Mouse (Mus musculus): Measurements from ENCODE around the gene Sart1. TPM values are rescaled to one million over a fixed set of nuclear protein-coding genes. Genes with fewer than 3 reads are reported as not detected.

Sart1 gene
- polyA plus RNA-seq (2012; rRNA removed): 49.1 and 51.8 TPM in 2 replicates

DNA sequence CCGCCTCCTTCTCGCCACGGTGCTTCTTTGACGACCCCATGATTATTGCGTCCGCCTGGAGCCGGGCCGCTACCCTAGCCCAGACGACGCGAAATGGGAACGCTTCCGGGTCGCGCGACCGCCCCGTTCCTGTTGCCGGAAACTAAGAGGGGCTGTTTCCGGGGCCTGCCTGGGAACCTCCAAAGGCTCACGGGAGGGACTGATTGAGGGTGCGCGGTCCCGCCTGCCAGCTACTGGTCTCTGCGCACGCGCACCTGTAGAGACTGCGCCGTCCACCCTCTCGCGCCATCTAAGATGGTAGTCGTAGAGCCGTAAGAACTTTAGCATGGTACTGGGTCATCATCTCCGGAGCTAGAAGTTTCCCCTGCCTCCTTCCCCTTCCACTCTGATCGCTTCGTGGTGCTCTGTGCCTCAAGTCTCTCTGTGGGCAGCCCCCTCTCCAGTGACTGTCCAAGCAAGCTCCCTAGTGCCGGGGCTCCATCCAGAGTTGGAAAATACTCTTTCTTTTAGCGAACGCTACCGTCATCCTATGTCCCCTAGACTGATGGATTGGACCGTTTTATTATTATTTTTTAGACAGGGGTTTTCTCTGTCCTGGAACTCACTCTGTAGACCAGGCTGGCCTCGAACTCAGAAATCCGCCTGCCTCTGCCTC, at the start of gene Sart1:
TSS of gene Sart1 (minus strand) at position 116 of the 655 bp plus-strand sequence.

DNA sequence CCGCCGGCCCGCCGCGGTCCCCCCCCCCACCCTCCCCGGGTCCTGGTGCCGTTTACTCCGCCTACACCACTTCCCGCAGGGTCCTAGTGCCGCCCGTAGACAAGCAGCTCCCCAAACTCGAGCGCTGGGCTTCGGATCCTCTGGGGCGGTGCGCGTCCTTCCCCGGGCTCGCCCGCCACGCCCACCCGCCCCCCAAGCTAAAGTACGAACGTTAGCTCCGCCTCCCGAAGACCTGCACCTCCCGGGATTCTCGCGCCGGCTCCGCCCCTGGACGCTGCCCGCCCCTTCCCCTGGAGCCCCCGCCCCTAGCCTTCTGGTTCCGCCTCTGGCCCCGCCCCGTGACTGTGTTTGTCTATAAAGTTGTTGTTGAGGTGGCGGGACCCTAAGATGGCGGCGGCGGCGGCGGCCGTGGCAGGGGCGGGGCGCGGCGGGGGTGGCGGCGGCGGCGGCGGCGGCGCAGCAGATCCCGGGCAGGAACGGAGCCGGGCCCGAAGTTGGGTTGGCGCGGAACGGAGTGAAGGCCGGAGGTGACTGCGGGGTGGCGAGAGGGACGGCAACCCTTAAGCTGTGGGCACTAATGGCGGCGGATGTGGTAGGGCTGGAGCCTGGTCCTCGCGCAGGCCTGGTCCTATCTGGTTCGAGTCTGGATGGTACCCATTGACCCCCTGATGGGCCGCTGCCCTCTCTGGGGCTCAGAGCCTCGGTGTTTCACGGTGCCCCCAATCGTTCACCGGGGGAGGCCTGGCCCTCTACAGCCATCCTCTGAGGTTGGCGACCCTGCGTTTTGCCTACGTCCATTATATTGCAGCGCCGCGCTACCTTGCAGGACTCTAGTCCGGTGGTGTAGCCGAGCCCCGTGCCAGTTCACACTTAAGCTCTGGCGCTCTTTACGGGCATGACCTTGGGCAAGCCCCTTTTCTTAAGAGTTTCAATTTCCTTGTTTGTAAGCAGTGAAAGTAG, 36.6 kb upstream of the Sart1 start, which contains the start of the genes Drap1 and AI837181:
TSS of gene Drap1 (minus strand) at position 198 of the 960 bp plus-strand sequence.
TSS of gene AI837181 (plus strand) at position 363 of the 960 bp plus-strand sequence.

DNA sequence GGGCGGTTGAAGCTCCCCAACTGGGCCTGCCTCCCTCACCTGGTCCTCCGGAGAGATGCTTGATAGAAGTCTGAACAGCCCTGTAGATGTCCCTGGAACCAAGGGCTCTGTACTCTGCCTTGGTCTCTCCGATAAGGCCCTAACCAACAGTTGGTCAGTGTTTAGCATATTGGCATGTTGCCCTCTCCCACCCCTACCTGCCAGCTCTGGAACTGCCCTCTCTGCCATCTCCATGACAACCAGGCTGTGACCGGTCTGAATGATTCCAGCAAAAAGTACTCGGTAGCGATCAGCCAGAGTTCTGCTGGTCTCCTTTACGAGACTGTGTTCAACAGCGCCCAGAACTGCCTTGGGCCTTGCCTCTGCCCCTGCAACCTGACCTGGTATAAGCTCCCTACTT, 13.8 kb upstream of the Sart1 start, which contains the start of gene Tsga10ip:
TSS of gene Tsga10ip (minus strand) at position 234 of the 400 bp plus-strand sequence.

DNA sequence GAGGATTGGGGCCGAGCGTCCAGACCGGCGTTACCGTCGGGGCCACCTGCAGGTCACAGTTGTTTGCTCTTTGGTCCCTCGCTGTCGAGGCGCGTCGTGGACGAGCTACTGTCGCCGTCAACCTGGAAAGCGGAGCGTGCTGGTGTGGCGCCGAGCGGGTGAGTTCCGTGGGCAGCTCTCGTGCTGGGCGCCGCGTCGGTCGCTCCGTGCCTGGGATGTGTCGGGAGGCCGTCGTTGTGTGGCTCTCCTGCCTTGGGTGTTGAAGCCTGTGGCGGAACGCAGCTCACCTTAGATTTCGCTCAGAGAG, 21.5 kb downstream of the Sart1 start, which contains the start of gene Banf1:
TSS of gene Banf1 (minus strand) at position 116 of the 307 bp plus-strand sequence.

DNA sequence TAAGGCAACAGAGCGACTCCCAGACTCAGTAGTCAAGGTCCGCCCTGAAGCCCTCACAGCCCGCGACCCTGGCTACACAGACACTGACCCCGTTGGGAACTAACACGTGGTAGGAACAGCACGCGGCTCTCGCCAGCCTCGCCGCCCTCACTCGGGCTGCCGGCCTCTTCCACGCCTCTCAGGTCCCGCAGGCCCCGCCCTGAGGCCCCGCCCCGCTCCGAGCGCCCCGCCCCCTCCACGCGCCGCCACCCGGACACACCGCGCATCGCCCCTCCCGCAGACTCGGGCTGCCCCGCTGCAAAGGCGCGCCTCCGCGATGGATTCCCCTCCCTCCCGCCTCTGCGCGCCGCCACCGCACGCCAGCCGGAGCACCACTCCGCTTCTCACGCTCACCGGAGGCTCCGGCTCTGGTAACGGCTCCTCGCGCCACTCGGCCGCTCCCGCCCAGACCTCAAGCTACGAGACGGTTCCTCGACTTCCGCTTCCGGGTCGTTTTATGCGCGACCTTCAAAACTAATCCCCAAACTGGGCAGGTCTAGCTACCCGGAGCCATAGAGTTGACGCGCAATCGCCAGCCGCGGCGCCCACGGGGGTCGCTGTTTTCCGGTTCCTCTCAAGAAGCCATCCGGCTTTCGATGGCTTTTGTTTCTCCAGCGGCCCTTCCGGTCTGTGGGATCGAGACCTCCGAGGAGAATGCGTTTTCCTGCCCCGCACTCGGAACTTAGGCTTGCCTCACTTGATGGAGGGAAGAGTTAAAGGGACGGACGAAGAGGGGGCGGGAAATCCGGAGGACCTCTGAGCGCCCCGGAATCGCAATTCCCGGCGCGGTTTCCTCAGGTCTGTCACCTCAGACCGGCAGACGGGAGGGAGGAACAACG, 22.1 kb downstream of the Sart1 start, which contains the start of gene Eif1ad:
TSS of gene Eif1ad (plus strand) at position 567 of the 878 bp plus-strand sequence.

DNA sequence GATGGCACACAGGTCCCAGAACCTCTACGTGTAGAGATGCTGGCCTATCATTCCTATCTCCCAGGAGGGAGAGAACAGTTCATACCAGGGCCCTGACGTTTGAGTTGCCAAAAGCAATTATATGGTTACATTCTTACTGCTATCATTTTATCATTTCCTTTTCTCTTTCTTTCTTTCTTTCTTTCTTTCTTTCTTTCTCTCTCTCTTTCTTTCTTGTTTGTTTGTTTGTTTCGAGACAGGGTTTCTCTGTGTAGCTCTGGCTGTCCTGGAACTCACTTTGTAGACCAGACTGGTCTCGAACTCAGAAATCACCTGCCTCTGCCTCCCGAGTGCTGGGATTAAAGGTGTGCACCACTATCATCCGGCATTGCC, 39.0 kb downstream of the Sart1 start, which contains the start of gene Cst6:
TSS of gene Cst6 (minus strand) at position 73 of the 372 bp plus-strand sequence.

DNA sequence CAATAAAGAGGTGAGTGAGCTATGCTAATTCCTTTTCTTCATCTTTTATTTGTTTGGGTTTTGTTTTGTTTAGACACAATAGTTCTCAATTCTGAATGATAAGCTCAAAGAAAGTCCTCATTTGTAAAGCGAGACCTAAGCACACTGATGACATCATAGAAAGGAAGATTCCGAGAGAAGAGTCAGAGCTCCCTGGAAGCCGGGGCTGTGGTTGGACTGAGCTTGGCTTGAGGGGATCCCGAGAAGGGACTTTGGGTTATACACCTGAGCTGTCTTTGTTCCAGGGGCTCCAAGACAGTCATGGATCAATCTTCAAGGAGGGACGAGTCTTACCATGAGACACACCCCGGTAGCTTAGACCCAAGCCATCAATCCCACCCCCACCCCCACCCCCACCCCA, 53.1 kb downstream of the Sart1 start, which contains the start of gene Catsper1:
TSS of gene Catsper1 (plus strand) at position 301 of the 400 bp plus-strand sequence.

Other genes starting within 250 kb of the Sart1 start
- 50.6 and 57.1 TPM in 2 replicates for gene Pacs1, start 115.6 kb downstream of the Sart1 start, polyA plus RNA-seq (2012; rRNA removed)
- gene Sf3b2, start 93.2 kb downstream of the Sart1 start, polyA plus RNA-seq (2012; rRNA removed): 142 and 151 TPM in 2 replicates
- 38.8 and 47.3 TPM in 2 replicates for gene Gal3st3, start 90.4 kb downstream of the Sart1 start, polyA plus RNA-seq (2012; rRNA removed)
- not detected in 2 replicates for gene Catsper1, start 53.0 kb downstream of the Sart1 start, polyA plus RNA-seq (2012; rRNA removed)
- 4.0 and 5.6 TPM in 2 replicates for gene Cst6, start 39.1 kb downstream of the Sart1 start, polyA plus RNA-seq (2012; rRNA removed)
- gene Eif1ad, start 22.0 kb downstream of the Sart1 start, polyA plus RNA-seq (2012; rRNA removed): 28.7 and 30.5 TPM in 2 replicates
- 233 and 237 TPM in 2 replicates for gene Banf1, start 21.5 kb downstream of the Sart1 start, polyA plus RNA-seq (2012; rRNA removed)
- not detected in 2 replicates for gene Tsga10ip, start 13.8 kb upstream of the Sart1 start, polyA plus RNA-seq (2012; rRNA removed)
- 280 and 282 TPM in 2 replicates for gene Drap1, start 36.3 kb upstream of the Sart1 start, polyA plus RNA-seq (2012; rRNA removed)
- 73.3 and 80.7 TPM in 2 replicates for gene AI837181, start 36.4 kb upstream of the Sart1 start, polyA plus RNA-seq (2012; rRNA removed)
- gene Fosl1, start 58.8 kb upstream of the Sart1 start, polyA plus RNA-seq (2012; rRNA removed): 0.04 and 0.43 TPM in 2 replicates
- 13.9 and 14.0 TPM in 2 replicates for gene Ccdc85b, start 69.2 kb upstream of the Sart1 start, polyA plus RNA-seq (2012; rRNA removed)
- gene Fibp, start 71.9 kb upstream of the Sart1 start, polyA plus RNA-seq (2012; rRNA removed): 180 and 186 TPM in 2 replicates
- gene Ctsw, start 79.8 kb upstream of the Sart1 start, polyA plus RNA-seq (2012; rRNA removed): 1.4 and 2.1 TPM in 2 replicates
- 44.4 and 44.9 TPM in 2 replicates for gene Efemp2, start 85.3 kb upstream of the Sart1 start, polyA plus RNA-seq (2012; rRNA removed)
- gene Mus81, start 99.7 kb upstream of the Sart1 start, polyA plus RNA-seq (2012; rRNA removed): 58.1 and 60.9 TPM in 2 replicates
- 1,742 and 1,884 TPM in 2 replicates for gene Cfl1, start 101.8 kb upstream of the Sart1 start, polyA plus RNA-seq (2012; rRNA removed)
- 3.7 and 4.2 TPM in 2 replicates for gene 1700020D05Rik, start 115.1 kb upstream of the Sart1 start, polyA plus RNA-seq (2012; rRNA removed)
- gene Snx32, start 121.8 kb upstream of the Sart1 start, polyA plus RNA-seq (2012; rRNA removed): 123 and 125 TPM in 2 replicates
- gene Ovol1, start 171.9 kb upstream of the Sart1 start, polyA plus RNA-seq (2012; rRNA removed): 0.08 and 0.28 TPM in 2 replicates
- gene Ap5b1, start 179.3 kb upstream of the Sart1 start, polyA plus RNA-seq (2012; rRNA removed): 2.4 and 3.0 TPM in 2 replicates
- gene Rnaseh2c, start 213.2 kb upstream of the Sart1 start, polyA plus RNA-seq (2012; rRNA removed): 56.0 and 58.7 TPM in 2 replicates
- 152 and 153 TPM in 2 replicates for gene Kat5, start 221.5 kb upstream of the Sart1 start, polyA plus RNA-seq (2012; rRNA removed)
- 31.6 and 36.0 TPM in 2 replicates for gene Rela, start 248.8 kb upstream of the Sart1 start, polyA plus RNA-seq (2012; rRNA removed)